Mouse (Mus musculus) cerebellum, postnatal 14 days (tissue): ENCODE measurements at regions not wholly inside any gene's neighbourhood (a gene's known extent, or its start where the extent isn't known, plus 50 kb on each side); places are given as distances from the start of the nearest gene placed in this dataset.

Experiments
- DNase-seq, 2 experiments: peaks; one replicate each; pipeline ENCODE4 v3.0.0; 2021; ENCODE audit warnings: mixed read lengths in 2 of 2

DNA sequence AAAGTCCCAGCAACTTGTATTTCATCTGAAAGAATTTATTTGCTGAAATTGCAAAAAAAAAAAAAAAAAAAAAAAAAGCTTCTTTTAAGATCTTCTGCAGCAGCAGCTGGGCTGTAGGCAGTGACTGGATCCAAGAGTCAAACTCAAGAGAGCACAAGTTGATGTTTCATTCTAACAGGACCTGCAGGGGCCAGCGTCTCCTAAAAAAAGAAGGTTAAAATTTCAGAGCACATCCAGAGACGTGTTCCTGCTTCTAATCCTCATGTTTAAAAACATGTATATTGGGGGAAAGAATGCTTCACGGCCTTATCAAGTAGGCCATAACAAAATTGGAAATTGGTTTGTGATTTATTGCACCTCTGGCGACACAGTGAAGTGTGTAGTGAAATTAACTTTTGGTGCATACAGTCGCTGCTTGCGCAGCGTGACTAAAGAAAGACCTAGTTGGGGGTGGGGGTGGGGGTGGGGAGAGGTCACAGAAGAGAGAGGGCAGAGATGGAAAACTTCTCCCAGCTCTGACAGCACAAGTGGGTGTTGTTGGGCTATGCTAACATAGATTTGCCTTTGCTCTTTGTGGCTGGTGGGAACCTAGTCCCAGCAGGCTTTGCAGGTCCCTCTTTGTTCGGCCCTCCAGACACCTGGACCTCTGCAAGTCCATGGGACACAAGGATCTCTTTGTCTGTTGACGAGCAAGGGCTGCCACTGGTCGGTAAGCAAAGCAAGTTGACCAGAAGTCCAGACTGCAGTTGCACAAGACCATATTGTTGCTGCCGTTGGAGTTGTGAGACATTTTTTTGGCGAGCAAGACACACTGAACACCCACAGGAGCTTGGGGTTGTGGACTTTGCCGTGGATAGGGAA is 155.7 kb upstream of the Slc30a5 start:
- DNase-seq, result no peak

- no peak for DNase-seq
These were observed 154.9 kb upstream of the Slc30a5 start for GRCm38 (mm10) chr13:100988116-100988515.

DNA sequence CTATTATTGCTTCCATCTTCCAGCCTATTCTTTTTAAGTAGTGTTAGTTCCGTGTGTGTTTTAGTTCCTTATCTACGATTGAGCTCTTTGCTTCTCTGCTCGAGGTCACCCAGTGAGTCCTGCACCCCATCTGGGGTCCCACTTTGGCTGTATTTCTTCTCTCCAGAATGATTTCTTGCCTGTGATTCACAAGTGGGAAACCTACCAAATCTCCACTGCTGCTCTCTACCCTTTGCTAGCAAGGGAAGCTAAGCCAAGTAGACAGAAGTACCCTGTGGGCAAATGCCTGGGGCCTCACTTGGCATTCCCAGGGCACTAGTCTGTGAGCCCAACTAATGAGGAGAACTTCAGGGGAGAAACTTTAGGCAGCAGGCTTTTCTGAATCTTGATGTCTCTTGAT is 142.5 kb upstream of the Slc30a5 start:
- peak; percentile 14 to 22 for DNase-seq

DNA sequence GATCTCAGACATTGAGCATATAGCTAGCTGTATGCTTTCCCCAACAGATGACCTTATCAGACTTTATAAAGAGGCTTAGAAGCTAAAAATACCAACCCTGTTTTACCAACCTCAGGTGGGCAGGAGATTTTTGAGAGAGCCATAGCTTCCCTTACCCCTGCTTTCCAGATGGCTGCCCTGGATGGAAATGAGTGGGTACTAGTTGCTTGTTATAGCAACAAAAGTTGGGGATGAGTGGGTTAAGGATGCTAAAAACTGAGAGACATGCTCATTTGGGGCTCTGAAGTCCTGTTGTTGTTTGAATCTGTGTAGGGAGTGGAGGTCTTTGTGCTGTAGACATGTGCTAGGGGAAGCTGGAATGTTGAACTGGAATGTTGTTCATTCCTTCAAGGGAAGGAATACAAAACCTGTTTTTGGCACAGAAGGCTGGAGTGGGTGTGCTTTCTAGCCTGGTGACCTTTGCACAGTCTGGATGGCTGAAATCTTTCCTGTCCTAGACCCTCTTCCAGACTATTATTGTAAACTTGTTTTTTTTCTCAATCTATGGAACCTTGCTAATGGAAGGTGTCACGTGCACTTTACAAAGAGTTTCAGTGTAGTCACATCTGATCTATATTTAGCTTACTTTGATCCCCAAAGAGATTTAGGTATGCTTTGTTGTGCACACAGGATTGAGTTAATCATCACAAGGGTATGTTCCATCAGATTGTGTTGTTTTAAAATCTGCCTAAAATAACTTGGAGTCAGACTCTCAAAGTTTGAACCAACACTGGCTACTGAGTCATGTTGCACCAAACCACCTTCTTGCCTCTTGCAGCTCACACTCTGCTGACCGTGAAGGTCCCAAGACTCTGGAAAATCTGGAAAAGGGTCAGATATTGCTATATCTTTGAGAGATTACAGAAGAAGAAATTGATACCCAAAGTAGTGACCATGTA is 138.1 kb upstream of the Slc30a5 start:
- DNase-seq, result no peak

GRCm38 (mm10) chr13:100962811-100963540 is 129.7 kb upstream of the Slc30a5 start:
- peak; percentile 26 to 32 for DNase-seq

DNA sequence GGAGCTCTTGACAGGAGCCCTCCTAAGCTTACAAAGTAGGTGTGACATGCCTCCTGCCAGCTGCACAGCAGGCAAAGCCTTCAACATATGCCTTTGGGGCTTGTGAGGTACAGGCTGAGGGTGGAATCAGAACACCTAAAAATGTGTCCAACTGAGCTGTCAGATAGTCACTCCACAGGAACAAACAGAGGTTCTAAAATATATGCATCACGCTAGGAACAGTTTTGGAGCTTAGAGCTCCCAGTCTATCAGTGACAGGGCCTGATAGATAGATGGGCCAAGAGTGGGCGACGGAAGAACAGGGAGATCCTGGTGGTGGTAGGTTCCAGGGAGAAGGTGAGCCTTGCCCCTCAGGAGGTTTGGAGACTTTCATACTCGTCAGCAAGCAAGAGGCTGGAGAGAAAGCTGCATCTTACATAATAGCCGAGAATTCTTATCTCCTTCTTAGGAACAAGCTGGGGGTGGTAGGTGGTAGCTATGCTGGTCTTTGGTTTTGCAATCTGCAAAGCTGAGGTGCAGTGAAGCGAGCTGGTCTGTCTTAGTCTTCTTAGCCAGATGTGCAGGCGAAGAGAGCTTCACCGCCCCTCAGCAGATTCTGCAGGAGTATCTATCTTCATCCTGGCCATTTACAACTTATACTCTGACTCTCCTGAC is 121.5 kb upstream of the Slc30a5 start:
- no peak for DNase-seq

DNA sequence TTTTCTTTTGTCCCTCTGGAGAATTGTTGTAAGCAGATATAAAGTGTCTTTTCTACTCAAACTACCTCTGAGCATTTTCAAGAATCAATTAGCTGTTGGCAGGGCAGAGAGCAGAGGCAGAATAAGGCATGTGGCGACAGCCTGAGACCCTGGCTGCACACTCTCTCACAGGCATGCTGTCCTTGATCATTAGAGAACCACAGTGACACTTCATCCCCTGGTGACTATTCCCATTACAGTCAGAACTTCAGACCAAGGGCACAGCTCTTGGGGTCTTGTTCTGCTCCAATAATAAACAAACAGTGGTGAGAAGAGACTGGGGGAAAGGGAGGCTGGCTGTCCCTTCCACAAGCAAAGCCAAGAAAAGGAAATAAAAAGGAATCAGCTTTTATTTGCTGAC is 120.9 kb upstream of the Slc30a5 start:
- DNase-seq, result no peak

GRCm38 (mm10) chr13:100951185-100951508 is 117.9 kb upstream of the Slc30a5 start:
- no peak for DNase-seq

- DNase-seq, result no peak
These were observed 117.3 kb upstream of the Slc30a5 start for GRCm38 (mm10) chr13:100950348-100951184.

DNA sequence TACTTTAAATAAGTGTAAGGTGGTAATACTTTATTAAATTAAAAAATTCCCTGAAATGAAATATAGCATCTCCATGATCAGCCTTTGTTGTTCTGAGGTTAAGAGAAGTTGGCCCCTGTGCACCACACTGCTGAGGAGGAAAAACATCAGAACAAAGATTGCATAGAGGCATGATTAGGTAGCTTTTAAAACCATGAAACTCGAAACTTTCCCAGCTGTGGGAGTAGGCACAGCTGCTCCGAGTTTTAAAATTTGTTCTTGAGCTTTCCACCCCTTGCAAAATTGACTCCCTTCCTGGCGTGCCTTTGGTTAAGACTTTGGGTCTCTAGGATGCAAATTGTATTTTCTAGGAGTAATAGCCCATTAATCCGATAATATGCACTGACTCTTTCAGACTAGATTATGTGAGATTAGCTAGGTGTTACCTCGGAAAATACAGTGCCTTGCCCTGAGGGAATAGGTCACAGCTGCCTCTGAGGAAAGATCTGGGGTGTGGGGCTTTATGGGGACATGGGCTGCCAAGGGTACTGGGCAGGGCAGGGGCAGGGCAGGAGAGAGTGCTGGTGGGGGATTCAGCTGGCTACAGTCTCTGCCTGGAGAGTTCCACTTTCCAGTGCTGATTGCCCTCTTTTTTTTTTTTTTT is 110.1 kb upstream of the Slc30a5 start:
- no peak for DNase-seq

- peak in 1 of 2 experiments; percentile 22 for DNase-seq
These were observed 107.6 kb upstream of the Slc30a5 start for GRCm38 (mm10) chr13:100940791-100941190.

- peak; percentile 77 to 80 for DNase-seq
These were observed 106.5 kb upstream of the Slc30a5 start for GRCm38 (mm10) chr13:100939677-100940076.

GRCm38 (mm10) chr13:100933265-100933664 is 100.0 kb upstream of the Slc30a5 start:
- DNase-seq, result no peak

DNA sequence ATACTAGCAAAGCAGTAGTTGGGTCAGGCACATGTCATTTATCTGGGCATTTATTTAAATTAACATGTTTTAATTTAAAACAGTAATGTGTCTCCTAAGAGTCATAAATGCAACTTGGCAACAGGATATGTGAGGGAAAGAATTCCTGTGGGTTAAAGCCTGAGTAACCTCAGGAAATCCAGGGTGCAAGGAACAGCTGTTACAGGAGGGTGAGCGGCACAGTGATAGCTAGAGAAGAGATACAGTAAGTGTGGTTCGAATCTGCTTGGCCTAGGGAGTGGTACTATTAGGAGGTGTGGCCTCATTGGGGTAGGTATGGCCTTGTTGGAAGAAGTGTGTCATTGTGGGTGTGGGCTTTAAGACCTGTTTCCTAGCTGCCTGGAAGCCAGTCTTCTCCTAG is 66.3 kb upstream of the Slc30a5 start:
- DNase-seq, result no peak

GRCm38 (mm10) chr13:100893871-100894270 is 60.6 kb upstream of the Slc30a5 start:
- no peak for DNase-seq

DNA sequence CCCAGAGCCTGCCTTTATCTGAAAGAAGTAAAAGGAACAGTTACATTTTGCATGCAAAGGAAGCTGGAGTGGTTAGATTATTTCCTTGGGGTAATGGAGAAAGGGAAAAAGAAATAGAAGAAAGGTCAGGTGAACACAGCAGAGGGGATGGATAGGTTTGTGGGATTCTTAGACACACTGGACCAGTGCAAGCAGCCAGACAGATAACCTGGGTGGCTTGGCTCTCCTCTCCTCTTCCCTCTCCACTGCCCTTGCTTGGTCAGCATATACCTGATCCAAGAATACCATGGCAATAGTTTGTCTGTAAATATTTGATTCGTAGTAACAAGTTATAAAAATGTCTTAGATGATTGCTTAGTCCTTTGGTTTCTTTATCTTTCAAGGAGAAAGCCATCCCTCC is 59.9 kb upstream of the Slc30a5 start:
- DNase-seq, result no peak

- DNase-seq, result no peak
These were observed 59.4 kb upstream of the Slc30a5 start for GRCm38 (mm10) chr13:100892647-100893071.

DNA sequence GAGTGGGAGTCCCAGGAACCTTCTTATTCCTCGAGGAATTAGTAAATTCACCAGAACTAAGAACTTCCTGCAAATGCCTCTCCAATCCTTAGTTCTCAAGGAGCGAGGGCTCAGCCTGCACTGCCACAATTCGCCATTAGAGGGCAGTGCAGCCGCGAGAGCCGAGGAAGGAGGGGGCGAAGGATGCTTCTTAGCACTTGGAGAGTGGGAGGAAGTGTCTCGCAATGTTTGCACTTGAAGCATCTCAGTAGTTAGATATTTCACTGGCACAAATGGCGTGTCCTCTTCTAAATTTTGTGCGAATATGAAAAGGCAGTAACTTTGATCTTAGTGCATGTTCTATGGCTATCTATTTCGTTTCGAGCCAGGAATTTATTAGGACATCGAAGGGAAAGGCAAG is 59.0 kb upstream of the Slc30a5 start:
- DNase-seq, result peak; percentile 83 to 86

DNA sequence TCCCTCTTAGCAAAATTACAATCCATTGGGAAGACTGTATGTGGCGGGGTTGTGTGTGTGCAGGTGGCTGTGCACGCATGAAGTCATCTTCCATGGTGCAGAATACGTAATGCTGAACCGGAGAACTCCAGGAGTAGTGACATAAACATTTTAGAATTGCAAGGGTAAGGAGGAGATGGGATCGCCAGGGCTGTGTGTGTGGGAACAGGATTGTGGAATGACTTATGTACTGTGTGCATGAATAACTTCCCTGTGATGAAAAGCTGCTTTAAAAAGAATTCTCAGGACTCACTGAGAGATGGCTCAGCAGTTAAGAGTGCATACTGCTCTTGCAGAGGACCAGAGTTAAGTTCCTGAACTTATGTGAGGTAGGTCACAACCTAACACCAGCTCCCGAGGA is 57.2 kb upstream of the Slc30a5 start:
- DNase-seq, result no peak

- no peak for DNase-seq
These were observed 55.3 kb upstream of the Slc30a5 start for GRCm38 (mm10) chr13:100888481-100888880.

DNA sequence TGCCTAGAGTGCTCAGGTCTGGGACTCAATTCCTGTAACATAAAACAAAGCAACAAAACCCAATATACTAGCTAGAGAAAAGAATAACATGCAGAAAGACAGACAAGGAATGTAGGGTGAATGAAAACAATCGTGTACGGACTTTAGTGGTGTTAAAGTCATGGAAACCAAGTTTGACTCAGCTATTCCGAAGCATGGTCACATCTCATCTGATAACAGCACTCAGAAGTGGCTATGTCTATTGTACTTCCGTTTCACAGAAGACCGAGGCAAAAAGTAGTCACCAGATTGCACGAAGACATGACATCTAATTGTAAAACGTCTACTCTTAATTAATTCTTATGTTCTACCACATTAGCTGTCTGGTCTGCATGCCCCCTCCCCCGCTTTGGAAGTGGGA is 50.5 kb upstream of the Slc30a5 start:
- no peak for DNase-seq
